Mouse (Mus musculus) adrenal gland, adult (tissue): ENCODE measurements around the gene Gm20388.

ENCODE experiments used
- DNase-seq, 2 experiments: peaks; one replicate each; pipeline ENCODE4 v3.0.0; 2022 to 2023; ENCODE audit warnings: low spot score in 1 of 2; ENCODE audit not compliant: inconsistent age in 2 of 2

Gene Gm20388

GRCm38 (mm10) chr8:124312228-124312627, 4401.6 kb downstream of the Gm20388 start:
- DNase-seq: no peak

GRCm38 (mm10) chr8:124314803-124315202, 4404.2 kb downstream of the Gm20388 start:
- no peak for DNase-seq

DNA sequence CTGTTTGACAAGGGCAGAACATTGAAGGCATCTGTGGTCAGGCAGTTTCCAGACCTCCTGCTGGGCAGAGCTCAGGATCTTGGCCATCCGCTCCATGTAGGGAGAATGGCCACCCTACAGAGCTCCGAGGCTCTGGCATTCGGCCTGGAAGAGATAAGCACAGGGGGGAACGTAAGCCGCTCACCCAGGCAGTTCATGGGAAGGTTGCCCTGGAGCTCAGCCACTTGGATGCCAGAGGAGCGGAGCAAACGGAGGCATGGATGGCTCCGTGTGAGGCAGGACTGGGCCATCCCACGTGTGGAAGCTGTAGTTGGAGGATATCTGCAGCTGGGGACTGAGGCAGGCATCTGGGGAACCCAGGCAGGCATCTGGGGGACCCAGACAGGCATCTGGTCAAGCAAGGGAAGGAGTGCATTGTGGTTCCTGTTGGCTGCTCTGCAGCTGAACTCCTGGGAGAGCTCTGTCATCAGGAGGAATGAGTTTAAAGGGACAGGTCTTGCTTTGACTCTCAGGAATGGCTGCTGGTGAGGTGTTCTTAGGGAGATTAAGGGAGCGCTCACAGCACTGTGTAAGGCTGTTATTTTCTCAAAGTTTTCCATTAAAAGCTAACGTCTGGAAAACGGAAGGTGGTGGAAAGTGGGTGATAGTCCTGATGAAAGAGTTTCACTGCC, 4406.0 kb downstream of the Gm20388 start:
- DNase-seq: peak; percentile 75 to 76

- no peak for DNase-seq
These were observed 4406.6 kb downstream of the Gm20388 start for GRCm38 (mm10) chr8:124317191-124317682.

- no peak for DNase-seq
These were observed 4407.2 kb downstream of the Gm20388 start for GRCm38 (mm10) chr8:124317821-124318220.

GRCm38 (mm10) chr8:124318612-124319315, 4408.1 kb downstream of the Gm20388 start:
- no peak for DNase-seq

- no peak for DNase-seq
These were observed 4408.6 kb downstream of the Gm20388 start for GRCm38 (mm10) chr8:124319316-124319652.

DNA sequence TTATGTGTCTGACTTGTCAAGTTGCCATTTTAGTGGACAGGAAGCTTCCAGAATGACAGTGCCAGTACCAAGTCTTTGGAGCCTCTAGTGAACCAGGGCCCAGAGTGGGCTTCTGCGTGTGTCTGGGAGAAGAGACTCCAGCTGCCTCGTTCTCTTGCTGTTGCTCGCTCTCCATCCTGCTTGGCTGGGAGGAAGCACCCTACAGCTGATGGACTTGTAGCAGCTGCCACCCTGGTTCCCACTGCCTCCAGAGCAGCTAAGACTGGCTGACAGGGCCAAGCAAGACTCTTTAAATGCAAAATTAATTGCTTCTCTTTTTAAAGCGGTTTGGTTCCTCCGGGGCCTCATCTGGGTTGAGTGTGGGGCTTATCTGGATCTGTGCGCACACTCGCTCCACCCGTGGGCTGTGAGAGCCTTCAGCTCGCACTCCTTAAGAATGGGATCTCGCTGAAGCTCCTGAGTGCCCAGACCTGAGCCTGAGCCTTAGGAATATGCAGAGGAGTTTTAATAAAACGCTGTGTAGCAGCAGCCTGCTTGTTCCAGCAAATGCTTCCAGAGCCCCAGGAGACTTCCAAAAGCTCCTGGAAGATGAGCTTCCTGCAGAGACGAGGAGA, 4410.7 kb downstream of the Gm20388 start:
- DNase-seq: no peak

- DNase-seq: no peak
These were observed 4412.7 kb downstream of the Gm20388 start for GRCm38 (mm10) chr8:124323356-124323755.

- no peak for DNase-seq
These were observed 4417.6 kb downstream of the Gm20388 start for GRCm38 (mm10) chr8:124328259-124328658.

- no peak for DNase-seq
These were observed 4419.0 kb downstream of the Gm20388 start for GRCm38 (mm10) chr8:124329690-124330089.

DNA sequence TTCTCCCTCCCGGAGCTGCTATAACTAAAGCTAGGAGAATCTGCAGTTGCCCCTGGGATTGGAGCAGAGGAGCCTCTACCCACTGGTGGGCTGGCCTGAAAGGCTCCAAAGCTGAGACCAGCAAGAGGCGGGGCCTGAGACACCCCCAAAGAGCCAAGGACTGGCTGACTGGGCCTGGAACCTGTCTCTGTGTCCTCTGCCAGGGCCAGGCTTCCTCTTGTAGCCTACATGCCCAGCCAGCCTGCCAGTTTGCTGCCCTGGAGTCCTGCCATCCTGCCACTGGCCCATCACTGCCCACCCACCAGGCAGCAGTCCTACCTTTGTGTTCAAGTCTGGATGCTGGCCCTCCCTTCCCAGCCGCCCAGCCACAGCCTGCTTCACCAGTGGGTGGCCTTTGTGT, 4419.8 kb downstream of the Gm20388 start:
- no peak for DNase-seq

GRCm38 (mm10) chr8:124331094-124331493, 4420.5 kb downstream of the Gm20388 start:
- peak; percentile 68 to 76 for DNase-seq

GRCm38 (mm10) chr8:124331706-124332105, 4421.1 kb downstream of the Gm20388 start:
- DNase-seq: no peak

DNA sequence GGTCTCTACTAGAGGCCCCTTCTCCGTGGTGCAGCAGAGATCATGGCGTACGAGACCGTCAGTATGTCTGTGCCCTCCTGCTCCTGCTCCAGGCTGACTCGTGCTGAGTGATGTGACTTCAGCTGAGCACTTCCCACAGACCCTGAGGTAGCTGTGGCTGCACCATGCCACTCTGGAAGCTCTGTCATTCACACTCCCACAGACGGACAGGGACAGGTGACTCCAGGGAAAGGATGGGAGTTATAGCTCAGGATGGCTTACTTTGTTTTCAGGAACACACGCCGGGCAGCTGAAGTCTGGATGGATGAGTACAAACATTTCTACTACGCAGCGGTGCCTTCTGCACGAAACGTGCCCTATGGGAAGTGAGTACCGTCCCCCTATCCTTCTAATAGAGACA, 4425.7 kb downstream of the Gm20388 start:
- no peak for DNase-seq

- no peak for DNase-seq
These were observed 4429.1 kb downstream of the Gm20388 start for GRCm38 (mm10) chr8:124339742-124340141.

- DNase-seq: no peak
These were observed 4429.9 kb downstream of the Gm20388 start for GRCm38 (mm10) chr8:124340360-124341068.

DNA sequence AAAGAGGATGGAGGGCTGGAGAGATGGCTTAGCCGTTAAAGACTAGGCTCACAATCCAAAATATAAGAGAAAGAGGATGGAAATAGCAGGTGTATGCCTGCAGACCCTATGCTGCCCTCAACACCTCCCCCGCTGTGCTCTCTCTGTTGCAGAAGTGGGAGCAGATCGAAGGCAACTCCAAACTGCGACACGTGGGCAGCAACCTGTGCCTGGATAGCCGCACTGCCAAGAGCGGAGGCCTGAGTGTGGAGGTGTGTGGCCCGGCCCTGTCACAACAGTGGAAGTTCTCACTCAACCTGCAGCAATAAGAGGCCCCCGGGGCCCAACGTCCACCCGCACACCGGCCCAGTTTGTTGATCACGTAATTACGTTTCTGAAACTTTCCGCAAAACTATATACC, 4432.5 kb downstream of the Gm20388 start:
- DNase-seq: no peak

- DNase-seq: no peak
These were observed 4433.4 kb downstream of the Gm20388 start for GRCm38 (mm10) chr8:124343991-124344390.

DNA sequence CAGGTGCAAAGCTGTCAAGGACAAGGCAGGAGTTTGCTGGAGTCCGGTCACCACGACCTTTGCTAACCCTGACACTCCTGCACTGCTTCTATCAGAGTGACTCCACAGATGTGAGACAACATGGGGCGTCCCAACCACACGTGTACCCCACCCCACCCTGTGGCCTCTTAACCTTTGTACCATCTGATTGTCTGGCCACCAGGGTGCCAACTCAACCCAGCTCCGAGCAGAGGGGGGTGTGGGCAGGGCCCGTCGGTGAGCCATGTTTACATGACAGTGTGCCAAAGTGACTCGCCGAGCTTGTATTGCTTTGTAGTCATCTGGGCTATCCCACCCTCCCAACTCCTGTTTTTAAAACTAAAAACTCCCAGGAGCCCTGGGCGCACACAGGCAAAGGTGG, 4434.5 kb downstream of the Gm20388 start:
- DNase-seq: no peak

GRCm38 (mm10) chr8:124346852-124347523, 4436.3 kb downstream of the Gm20388 start:
- DNase-seq: peak; percentile 49 to 81
